Mouse (Mus musculus) adipocyte (in vitro differentiated cells): ENCODE results near the gene Kremen2.
"Not testable (repeated sequence)": the region's sequence is repeated elsewhere in the genome, so short reads cannot be mapped to it uniquely, and the experiment has no call there.

Experiments used
- DNase-seq: peaks from one replicate; pipeline ENCODE4 v3.0.0-alpha.2; 2016; ENCODE audit warnings: low spot score

Kremen2 gene

DNA sequence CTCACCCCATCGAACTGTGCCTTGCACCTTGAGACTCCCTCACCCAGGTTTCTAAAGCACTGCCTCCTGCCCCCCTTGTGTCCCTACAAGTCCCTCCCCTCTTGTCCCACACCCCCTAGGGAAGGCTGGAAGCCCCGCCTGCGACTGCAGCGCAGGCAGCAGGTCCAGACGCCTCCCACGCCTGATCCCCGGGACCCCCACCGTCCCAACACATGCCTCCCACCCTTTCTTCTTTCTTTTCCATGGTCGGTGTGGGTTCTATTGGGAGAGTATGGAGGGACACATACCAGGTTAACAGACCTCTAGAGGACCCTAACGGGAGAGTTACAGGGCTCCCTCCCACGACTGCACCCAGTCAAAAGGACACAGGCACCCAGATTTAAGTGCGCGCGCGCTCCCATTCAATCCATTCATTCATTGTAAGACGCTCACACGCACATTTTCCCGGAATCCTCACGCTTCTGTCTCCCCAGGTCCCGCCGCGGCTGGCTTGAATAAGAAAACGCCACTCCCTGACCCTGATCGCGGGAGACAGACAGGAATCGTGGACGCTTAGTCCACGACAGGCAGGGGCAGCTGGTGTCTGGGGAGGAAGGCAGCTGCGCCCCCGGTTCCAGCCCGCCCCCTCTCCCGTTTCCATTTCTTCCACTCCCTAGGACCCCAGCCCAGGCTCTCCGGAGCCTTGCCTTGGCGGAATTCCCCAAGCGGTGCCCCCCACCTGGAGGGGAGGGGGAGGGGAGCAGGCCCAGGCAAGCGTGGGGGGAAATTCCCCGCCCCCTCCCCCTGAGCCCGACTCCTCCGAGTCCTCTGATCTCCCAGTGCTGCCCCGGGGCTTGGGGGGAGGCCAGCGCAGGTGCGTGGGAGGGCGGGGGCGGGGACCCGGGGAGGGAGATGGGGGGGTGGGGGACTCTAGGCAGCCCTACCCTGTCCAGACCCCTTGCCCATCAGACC is at the start of gene Kremen2:
Gene Kremen2, minus strand, starts transcription at position 533 of the 951 bp plus-strand sequence.
- no peak for DNase-seq

DNA sequence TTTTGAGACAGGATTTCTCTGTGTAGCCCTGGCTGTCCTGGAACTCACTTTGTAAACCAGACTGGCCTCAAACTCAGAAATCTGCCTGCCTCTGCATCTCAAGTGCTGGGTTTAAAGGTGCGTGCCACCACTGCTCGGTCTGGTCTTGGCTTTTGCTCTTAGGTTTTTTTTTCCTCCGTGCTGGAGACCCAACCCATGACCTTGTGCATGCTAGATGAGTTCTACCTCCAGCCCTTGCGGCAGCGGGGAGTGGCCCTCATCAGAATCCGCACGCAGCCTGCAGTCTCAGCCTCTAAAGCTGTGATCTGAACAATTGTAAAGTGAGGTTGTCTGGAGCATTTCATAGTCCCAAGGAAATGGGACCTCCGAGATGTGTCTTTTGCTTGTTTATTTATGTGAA is 49.7 kb upstream of the Kremen2 start:
- DNase-seq: no peak

DNA sequence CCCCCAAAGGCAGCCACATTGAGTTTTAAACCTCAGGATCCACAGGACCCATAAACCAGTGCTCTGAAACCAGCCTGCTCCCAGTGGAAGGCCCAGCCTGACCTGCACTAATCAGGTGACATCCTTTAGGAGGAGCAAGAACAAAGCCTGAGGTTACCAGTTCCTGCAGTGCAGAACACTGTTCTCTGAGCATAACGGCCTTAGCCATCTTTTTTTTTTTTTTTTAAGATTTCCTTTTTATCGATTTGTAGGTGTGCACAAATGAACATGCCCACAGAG is 45.4 kb upstream of the Kremen2 start:
- DNase-seq: no peak

DNA sequence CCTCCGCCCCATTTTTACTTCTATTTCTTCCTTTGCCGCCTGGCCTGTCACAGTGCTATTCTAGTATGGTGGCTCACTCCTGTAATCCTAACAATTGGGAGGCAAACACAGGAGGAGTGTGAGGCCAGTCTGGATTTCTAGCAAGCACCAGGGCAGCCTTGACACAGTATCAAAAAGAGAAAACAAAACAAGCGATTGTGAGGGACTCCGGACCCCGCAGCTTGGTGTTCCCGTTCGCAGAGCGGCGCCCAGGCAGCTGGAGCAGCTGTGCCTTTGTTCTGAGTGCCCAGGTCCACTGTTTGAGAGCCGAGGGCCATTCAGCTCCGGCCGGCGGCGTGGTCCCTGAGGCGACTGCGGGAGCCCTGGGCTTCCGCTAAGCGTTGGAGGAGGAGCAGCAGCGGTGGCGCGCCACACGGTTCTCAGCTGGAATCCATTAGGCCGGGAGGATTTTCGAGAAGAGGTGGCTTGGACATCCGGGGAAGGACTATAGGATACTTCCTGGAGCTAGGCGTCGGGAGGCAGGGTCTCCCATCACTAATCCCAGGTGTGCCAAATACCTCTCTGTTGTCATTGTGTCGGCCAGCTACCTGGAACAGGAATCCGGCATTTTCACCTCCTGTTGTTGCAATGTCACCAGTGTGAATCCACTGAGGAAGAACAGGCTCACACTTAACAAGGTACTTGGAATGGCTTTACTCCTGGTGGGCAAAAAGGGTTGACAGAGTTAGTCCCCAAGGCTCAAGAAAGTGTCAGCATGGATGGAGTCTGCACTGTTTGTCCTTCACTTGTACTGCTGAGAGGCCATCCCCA is 44.8 kb upstream of the Kremen2 start, which contains the start of gene Srrm2:
Gene Srrm2, plus strand, starts transcription at position 264 of the 810 bp plus-strand sequence.
- DNase-seq: no peak

DNA sequence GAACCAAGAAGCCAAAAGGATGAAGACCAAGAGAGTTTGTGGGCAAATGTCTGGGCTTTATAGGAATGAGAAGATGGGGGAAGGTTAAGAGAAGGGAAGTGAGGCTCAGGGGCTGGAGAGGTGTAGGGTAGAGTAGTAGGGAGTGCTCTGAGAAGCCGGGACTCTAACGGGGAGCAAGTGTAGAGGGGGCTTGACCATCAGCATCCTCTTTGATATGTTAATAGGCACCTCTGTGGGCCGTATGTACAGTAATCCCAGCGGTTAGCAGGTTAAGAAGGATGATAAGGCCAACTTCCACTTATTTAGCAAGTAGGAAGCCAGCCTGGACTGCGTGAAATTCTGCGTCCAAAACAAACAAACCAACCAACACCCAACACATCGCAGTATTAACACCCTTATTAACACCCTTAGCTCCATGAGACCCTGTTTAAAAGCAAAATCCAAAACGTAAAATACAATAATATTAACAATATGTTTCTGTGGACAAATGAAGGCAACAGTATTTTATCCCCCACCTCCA is 44.2 kb upstream of the Kremen2 start:
- no peak for DNase-seq

DNA sequence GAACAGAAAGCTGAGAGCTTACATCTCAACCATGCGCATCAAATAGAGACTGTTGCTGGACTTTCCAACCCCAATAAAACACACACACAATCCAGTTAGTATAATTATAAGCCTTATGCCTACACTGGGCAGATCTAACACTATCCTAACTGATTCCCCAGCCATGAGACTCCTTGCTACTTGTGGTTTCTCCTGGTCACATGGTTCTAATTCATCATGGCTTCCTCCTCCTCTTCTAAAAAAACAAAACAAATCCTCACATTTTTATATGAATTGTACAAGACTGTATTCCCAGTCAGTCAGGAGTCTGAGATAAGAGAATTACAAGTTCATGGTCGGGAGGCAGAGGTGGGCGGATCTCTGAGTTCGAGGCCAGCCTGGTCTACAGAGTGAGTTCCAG is 43.3 kb upstream of the Kremen2 start:
- no peak for DNase-seq

DNA sequence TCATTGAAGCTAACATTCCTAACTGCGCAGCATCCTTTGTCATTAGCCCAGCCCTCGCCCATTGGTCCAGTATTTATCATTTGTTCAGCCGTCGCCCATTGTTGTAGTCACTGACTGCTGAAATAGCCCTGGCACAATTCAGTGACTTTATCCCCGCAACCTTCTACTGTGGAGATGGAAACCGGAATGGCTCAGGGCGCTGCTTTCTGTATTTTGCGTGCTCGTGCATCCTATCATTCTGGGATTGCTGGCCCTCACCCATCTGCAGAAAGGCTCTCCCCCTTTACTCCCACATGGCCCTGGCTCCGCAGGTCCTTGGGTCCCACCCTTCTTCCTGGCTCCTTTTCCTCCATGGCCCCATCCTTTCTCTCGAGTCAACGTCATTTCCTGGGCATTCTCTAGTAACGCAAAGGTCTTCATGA is 40.9 kb upstream of the Kremen2 start:
- DNase-seq: peak; percentile 48

DNA sequence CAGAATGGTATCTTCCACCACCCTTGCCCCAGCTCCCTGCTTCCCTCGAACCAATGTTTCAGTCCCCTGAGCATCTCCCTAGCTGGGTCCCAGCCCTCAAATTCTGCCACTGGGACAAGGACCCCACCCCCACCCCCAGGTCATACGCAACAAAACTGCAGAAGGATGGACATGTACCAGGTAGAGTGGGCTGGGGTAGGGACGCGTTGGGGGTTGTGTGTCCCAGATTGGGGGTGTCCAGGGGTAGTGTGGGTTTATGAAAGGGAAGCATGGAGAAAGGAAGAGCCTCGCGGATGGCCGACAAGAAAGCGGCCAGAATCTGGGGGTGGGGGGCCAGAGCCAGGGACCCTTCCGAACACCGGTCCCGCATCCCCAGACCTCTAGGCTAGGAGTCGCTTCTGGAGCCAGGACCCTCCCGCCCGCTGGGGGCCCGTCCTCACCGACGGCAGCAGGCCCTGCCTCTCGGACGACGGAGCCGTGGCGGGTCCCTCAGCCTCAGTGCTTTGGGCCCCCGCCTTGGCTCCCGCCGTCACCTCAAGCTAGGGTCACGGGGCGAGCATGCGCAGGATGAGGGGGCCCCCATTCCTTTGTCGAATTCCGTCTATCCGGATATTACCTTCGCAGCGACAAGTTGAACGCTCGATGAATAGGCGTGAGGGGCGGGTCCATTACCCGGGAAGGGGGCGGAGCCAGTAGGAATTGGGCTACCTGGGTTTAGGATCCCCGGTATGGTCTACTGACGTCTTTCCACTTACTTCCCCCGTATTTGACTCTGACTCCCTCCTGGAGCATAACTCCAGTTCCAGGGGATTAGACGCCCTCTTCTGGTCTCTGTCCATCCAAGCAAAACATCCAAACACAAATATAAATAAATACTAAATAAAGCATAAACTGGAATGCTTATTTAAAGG is 40.2 kb upstream of the Kremen2 start, which contains the start of gene Flywch2:
Gene Flywch2, minus strand, starts transcription at position 521 of the 911 bp plus-strand sequence.
- peak; percentile 50 for DNase-seq

DNA sequence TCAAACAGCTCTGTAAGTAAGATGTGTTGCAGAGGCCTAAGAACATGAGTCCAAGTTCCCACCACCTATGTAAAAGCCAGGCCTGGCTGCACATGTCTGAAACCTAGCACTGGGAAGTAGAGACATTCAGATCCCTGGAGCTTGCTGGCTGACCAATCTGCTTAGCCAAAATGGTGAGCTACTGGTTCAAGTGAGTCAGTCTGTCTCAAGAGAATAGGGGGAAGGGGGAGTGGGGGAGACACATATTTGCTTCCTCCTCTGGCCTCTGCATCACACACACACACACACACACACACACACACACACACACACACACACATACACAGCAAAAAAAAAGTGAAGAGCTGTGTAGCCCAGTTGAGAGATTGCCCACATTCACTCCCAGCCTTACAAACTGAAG is 37.7 kb upstream of the Kremen2 start:
- no peak for DNase-seq

DNA sequence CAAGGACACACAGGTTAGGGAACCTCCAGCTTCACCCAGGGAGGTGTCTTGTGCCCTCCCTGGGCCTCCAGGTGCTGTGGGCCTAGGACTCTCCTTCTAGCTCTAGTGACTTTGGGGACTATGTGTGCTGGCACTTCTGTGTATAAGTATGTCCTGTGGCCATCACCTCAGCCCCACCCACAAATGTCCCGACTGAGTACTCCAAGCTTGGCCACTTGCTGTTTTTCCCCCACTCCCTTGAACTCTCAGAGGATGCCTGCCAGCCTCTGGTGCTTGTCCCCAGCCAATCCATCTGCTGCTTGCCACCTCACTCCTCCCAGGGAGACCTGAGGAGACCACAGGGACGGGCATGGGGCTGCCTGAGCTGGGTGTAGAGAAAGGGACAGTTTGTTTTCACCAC is 32.8 kb upstream of the Kremen2 start:
- no peak for DNase-seq

DNA sequence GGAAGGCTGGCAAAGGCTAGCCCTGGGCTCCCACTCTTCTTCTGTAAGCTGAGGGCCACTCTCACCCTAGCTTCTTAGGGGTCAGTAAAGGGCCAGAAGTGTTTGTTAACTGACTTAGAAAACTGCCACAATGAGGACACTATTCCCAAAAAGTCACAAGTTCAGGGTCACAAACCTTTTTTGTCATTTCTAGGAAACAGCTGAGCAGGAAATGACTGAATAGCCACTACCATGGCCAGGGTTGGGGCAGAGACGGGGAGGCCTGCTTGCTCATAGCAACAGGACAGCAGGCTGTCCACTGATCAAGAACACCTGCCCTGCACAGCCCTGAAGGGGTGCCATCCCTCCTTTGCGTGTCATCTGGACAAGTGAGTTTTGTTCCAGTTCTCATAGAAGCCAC is 31.5 kb upstream of the Kremen2 start:
- DNase-seq: no peak

DNA sequence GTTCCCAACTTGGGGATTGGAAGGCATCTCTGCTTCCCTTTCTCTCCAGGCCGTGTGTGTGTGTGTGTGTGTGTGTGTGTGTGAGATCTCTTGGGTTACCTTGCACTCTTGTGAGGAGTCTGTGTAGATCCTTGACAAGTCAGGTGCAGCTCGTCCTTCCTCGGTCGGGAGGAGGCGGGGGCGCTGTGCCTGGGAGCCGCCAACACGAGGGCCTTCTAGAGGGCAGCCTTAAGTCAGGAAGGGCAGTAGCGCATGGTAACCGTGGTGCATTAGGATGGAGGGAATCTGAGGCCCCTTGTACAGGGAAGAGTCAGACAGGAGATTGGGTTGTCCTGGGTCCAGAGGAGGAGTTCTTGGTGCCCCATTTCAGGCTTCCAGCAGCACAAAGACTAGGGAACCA is 30.6 kb upstream of the Kremen2 start:
- no peak for DNase-seq

DNA sequence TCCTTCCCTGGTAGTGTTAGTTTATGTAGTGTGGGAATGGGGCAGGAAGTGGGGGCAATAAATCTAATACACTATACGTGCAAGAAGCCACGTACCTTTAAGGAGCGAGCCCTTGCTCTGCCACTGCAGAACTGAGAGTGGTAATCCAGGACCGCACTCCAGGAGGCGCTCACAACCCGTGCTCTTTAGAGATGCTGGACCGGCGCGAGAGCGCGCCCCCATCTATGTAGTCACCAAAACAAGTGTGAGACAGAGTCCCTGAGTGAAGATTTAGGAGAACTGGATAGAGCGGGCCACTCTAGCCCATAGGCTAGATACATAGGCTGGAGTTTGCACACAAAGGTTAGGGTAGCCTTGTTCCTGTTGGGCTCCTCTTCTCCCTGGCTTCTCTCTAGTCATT is 28.5 kb upstream of the Kremen2 start:
- no peak for DNase-seq

DNA sequence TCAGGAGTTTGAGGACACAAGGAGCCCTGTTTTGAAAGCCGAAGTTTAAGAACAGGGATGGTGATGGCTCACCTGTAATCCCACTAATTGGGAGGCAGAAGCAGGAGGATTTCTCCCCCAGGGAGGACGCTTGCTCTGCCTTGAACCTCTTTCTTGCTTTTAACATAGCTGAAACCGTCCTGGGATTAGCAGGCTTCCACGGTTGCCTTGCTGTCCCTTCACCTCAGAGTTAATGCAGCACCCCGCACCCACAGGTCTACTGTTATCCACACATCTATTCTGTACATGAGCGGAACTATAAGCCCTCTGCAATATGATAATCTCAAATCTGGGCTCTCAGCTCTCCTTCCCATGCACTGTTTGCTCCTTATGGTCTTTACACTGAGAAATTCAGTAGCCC is 28.0 kb upstream of the Kremen2 start:
- DNase-seq: no peak

DNA sequence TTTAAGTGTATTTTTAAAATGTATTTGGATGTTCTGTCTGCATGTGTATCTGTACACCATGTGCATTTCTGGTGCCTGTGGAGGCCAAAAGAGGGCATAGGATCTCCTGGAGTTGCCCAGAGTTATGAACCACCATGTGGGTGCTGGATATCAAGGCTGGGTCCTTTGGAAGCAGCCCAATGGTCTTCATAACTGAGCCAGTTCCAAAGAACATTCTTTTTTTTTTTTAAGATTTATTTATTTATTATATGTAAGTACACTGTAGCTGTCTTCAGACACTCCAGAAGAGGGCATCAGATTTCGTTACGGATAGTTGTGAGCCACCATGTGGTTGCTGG is 26.6 kb upstream of the Kremen2 start:
- not testable (repeated sequence) for DNase-seq

DNA sequence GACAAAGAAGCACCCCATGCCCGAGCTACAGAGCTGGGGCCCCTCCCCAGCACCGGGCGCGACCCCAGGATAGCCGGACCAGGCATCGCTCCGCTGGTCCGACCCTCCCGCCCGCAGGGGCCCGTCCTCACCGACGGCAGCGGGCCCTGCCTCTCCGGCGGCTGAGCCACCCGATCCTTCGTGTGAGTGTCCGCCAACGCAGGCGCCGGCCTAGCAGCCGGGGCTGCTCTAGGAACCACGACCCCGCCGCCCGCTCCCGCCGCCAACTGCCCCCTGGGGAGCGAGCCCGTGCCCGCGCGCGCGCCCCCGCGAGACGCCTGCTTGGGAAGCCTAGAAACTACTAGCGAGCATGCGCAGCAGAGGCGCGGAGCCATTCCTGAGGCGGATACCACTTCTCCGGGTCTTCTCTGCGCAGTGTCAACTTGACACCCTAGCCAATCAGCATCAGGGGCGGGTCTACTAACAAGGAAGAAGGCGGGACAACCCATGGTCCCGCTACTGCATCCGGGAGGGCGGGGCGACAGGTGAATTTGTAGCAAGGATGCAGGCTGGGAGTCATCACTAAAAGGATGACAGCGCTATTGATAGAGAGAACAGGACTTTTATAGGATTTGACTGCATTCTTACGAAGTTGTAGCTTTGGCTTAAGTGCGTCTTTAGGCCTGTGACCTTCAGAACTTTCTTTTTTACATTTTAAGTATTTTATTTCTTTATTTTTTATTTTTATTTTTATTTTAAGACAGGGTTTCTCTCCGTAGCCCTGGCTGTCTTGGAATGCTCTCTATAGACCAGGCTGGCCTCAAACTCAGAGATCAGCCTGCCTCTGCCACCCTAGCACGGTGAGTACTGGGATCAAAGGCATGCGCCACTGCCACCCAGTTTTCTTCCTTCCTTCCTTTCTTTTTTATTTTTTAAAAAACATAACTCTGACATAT is 25.9 kb upstream of the Kremen2 start, which contains the start of gene Flywch1:
Gene Flywch1, minus strand, starts transcription at position 319 of the 935 bp plus-strand sequence.
- peak; percentile 99 for DNase-seq

DNA sequence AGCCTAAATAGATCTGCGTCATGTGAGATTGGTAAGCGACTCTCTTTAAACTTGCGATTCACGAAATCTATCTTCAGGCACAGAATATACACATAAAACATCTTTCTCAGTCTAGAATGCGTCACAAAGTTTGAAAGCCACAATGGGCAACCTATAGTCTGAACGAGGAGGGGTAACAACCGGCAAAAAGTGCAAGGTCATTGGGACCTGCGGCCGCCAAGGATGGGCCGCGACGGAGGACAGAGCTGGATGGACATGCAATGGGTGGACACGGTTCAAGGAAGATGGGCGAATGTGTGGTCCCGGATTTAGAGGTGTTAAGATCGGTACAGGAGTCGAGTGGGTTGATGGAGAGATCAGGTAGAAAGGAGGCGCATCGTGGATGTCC is 25.3 kb upstream of the Kremen2 start:
- peak; percentile 41 for DNase-seq

DNA sequence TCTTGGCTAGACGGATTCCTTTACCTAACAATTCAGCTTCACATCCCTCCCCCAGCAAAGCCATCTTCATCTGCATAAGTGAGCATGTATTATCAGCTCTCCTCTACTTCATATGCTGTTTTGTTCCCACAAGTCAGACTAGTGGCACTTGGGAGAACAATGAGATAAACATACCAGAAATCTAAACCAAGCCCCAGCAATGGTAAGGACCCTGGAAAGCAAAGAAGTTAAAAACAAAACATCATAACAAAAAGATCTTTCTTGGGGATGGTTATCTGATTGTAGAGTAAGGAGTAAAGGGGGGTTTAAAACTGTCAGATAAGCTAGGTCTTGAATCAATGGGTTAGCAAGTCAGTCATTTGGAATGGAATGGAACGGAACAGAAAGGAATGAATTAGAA is 24.9 kb upstream of the Kremen2 start:
- peak; percentile 24 for DNase-seq

DNA sequence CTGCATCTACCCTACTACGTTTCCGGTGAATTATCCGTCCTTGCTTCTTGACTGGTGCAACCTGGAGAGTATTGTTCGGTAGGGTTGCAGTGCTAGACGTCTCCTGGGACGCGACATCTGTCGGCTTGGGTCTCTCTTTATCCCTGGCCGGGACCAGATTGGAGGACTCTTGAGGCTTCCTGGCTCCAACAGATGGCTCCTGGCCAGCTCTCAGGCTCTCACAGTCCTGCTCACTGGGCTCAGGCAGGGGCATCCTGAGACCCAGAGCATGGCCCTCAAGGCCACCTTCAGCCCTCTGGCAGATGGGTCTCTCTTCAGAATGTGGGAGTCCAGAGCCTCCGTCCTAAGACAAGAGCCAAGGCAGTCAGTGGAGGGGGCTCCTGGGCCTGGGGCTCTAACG is 17.3 kb upstream of the Kremen2 start:
- DNase-seq: no peak

DNA sequence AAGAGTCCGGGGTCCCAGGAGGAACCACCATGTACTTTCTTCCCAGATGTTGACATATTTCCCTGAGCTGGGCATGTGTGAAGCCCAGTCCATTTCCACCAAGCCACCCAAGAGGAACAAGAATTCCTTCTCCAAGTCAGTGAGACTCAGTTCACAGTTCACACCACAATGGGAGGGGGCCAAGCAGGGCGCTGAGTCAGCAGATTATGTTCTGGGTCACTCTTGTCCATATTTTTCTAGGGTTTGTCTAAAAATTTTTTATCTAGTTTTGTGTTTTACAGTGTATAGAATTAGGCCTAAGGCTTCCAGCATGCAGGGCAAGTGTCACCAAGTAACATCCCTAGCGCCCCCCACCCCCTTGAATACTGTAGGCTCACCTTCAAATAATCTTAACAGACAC is 15.5 kb upstream of the Kremen2 start:
- no peak for DNase-seq

DNA sequence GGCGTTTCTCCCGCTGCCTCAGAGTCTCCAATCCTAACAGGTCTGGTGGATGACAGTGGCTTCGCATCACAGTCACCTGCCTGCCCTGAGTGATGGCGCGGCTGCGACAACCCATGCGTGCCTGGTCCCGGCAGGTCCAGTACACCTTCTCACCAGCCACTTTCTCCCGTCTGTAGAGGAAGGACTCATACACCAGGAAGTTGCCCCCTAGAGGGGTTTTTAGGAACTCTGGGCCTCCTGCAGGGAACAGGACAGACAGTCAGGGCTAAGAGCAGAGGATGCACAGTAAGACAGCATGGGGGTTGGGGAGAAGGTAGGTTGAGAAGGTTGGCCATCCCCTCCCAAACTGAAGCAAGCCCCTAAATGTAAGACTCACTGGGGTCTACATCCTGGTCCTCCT is 14.6 kb upstream of the Kremen2 start:
- no peak for DNase-seq
